Mouse (Mus musculus): ENCODE results near the gene Zfp810. TPM values are rescaled to one million over a fixed set of nuclear protein-coding genes. Genes with fewer than 3 reads are reported as not detected.
"Not testable (repeated sequence)": the region's sequence is repeated elsewhere in the genome, so short reads cannot be mapped to it uniquely, and the experiment has no call there.

Zfp810 gene
- polyA plus RNA-seq, 1 experiment from 2014 or later, result 5.0 TPM

- not testable (repeated sequence) for H3K4me3 ChIP-seq
Observed at GRCm38 (mm10) chr9:22316047-22316446, 8.6 kb upstream of the Zfp810 start.

GRCm38 (mm10) chr9:22314066-22314465 is 6.6 kb upstream of the Zfp810 start:
- no peak for ATAC-seq
- Histone ChIP-seq H3K9ac (no peak overlapping the region), H3K4me3 (no peak overlapping the region), H3K4me2 (no peak overlapping the region), H3K4me1 (no peaks in the 10 kb centered on the region), H3K27ac (no peak overlapping the region), H3K36me3 (no peaks in the 10 kb centered on the region), H3K27me3 (replicated peaks) (no peaks in the 10 kb centered on the region), H3K9me3 (replicated peaks) (peaks cover 21% of the 10 kb centered on the region)
- WGBS (ENCODE audit: insufficient replicate concordance), result 71% methylated on average over 3 of the region's 3 CpGs

More at GRCm38 (mm10) chr9:22316047-22316446, 8.6 kb upstream of the Zfp810 start:
- not testable (repeated sequence) for H3K36me3 ChIP-seq; H3K4me2 ChIP-seq; ATAC-seq; H3K27me3 ChIP-seq (replicated peaks); H3K27ac ChIP-seq; H3K4me1 ChIP-seq; H3K9ac ChIP-seq
- peaks cover 21% of the 10 kb centered on the region for H3K9me3 ChIP-seq (replicated peaks)
- 82% methylated on average over 5 of the region's 5 CpGs for WGBS (ENCODE audit: insufficient replicate concordance)

GRCm38 (mm10) chr9:22313218-22313617 is 5.8 kb upstream of the Zfp810 start:
- Histone ChIP-seq H3K27me3 (replicated peaks) (no peaks in the 10 kb centered on the region), H3K36me3 (no peaks in the 10 kb centered on the region), H3K9ac (no peak overlapping the region), H3K4me3 (no peak overlapping the region), H3K4me1 (no peaks in the 10 kb centered on the region), H3K4me2 (no peak overlapping the region), H3K27ac (no peak overlapping the region), H3K9me3 (replicated peaks) (peaks cover 21% of the 10 kb centered on the region)
- no peak for ATAC-seq
- WGBS (ENCODE audit: insufficient replicate concordance), result 67% methylated on average over 5 of the region's 5 CpGs

- 78% methylated on average over 5 of the region's 5 CpGs for WGBS (ENCODE audit: insufficient replicate concordance)
- peaks cover 6% of the 10 kb centered on the region; the same call in 1 of the 2 replicates for H3K36me3 ChIP-seq
- ATAC-seq, result no peak
Observed at GRCm38 (mm10) chr9:22309651-22310050, 2.2 kb upstream of the Zfp810 start.

GRCm38 (mm10) chr9:22307920-22308262 is 443 bp upstream of the Zfp810 start:
- Histone ChIP-seq H3K4me2 (peak overlapping the region; percentile 80), H3K4me1 (peaks cover 12% of the 10 kb centered on the region), H3K9ac (peak overlapping the region; percentile 72), H3K4me3 (peak overlapping the region; percentile 68), H3K36me3 (peaks cover 17% of the 10 kb centered on the region), H3K9me3 (replicated peaks) (peaks cover 13% of the 10 kb centered on the region)
- peak; percentile 46 for ATAC-seq
- not testable (repeated sequence) for H3K27me3 ChIP-seq (replicated peaks); H3K27ac ChIP-seq
- 7% methylated on average over 9 of the region's 9 CpGs for WGBS (ENCODE audit: insufficient replicate concordance)

More at GRCm38 (mm10) chr9:22309651-22310050, 2.2 kb upstream of the Zfp810 start:
- Histone ChIP-seq H3K27ac (no peak overlapping the region), H3K27me3 (replicated peaks) (no peaks in the 10 kb centered on the region), H3K9ac (no peak overlapping the region), H3K4me1 (peaks cover 12% of the 10 kb centered on the region), H3K4me2 (no peak overlapping the region), H3K4me3 (no peak overlapping the region), H3K9me3 (replicated peaks) (peaks cover 13% of the 10 kb centered on the region)

- Histone ChIP-seq H3K4me1 (peaks cover 12% of the 10 kb centered on the region), H3K9me3 (replicated peaks) (peaks cover 5% of the 10 kb centered on the region), H3K4me3 (peak overlapping the region; percentile 68), H3K9ac (peak overlapping the region; percentile 72), H3K4me2 (peak overlapping the region; percentile 80), H3K27ac (no peak overlapping the region), H3K27me3 (replicated peaks) (no peaks in the 10 kb centered on the region), H3K36me3 (peaks cover 28% of the 10 kb centered on the region)
- no peak for ATAC-seq
- 22% methylated on average over 6 of the region's 6 CpGs for WGBS (ENCODE audit: insufficient replicate concordance)
Observed at GRCm38 (mm10) chr9:22306726-22307125, 722 bp downstream of the Zfp810 start.

GRCm38 (mm10) chr9:22302199-22302598 is 5.2 kb downstream of the Zfp810 start:
- Histone ChIP-seq H3K27me3 (replicated peaks) (no peaks in the 10 kb centered on the region), H3K36me3 (peaks cover 55% of the 10 kb centered on the region), H3K4me3 (no peak overlapping the region), H3K27ac (no peak overlapping the region), H3K4me2 (no peak overlapping the region), H3K9ac (no peak overlapping the region), H3K4me1 (peaks cover 12% of the 10 kb centered on the region), H3K9me3 (replicated peaks) (no peaks in the 10 kb centered on the region)
- ATAC-seq, result no peak
- WGBS (ENCODE audit: insufficient replicate concordance), result 83% methylated on average over 1 of the region's 1 CpGs

- no peak overlapping the region for H3K27ac ChIP-seq
- H3K4me1 ChIP-seq, result no peaks in the 10 kb centered on the region
- no peak overlapping the region for H3K9ac ChIP-seq
- no peak for ATAC-seq
- WGBS (ENCODE audit: insufficient replicate concordance), result 92% methylated on average over 4 of the region's 4 CpGs
- H3K9me3 ChIP-seq (replicated peaks), result peaks cover 39% of the 10 kb centered on the region
- H3K27me3 ChIP-seq (replicated peaks), result no peaks in the 10 kb centered on the region
- H3K4me2 ChIP-seq, result no peak overlapping the region
- H3K36me3 ChIP-seq, result peaks cover 73% of the 10 kb centered on the region
- no peak overlapping the region for H3K4me3 ChIP-seq
Observed at GRCm38 (mm10) chr9:22278733-22279132, 28.7 kb downstream of the Zfp810 start.

GRCm38 (mm10) chr9:22268886-22269285 is 38.6 kb downstream of the Zfp810 start:
- Histone ChIP-seq H3K4me1 (no peaks in the 10 kb centered on the region), H3K4me2 (no peak overlapping the region), H3K27ac (no peak overlapping the region), H3K27me3 (replicated peaks) (no peaks in the 10 kb centered on the region), H3K9ac (no peak overlapping the region), H3K4me3 (no peak overlapping the region), H3K9me3 (replicated peaks) (peaks cover 3% of the 10 kb centered on the region; the same call in 1 of the 2 replicates), H3K36me3 (no peaks in the 10 kb centered on the region)
- no peak for ATAC-seq
- WGBS (ENCODE audit: insufficient replicate concordance), result 71% methylated on average over 1 of the region's 1 CpGs

GRCm38 (mm10) chr9:22262611-22263010 is 44.8 kb downstream of the Zfp810 start:
- H3K4me3 ChIP-seq, result no peak overlapping the region
- ATAC-seq, result no peak
- 80% methylated on average over 10 of the region's 10 CpGs for WGBS (ENCODE audit: insufficient replicate concordance)
- H3K36me3 ChIP-seq, result peaks cover 3% of the 10 kb centered on the region; the same call in 1 of the 2 replicates
- peaks cover 2% of the 10 kb centered on the region; the same call in 1 of the 2 replicates for H3K9me3 ChIP-seq (replicated peaks)
- no peak overlapping the region for H3K9ac ChIP-seq
- H3K4me1 ChIP-seq, result peaks cover 20% of the 10 kb centered on the region
- no peak overlapping the region for H3K4me2 ChIP-seq
- H3K27ac ChIP-seq, result no peak overlapping the region
- H3K27me3 ChIP-seq (replicated peaks), result no peaks in the 10 kb centered on the region

GRCm38 (mm10) chr9:22261594-22261993 is 45.9 kb downstream of the Zfp810 start:
- peaks cover 20% of the 10 kb centered on the region for H3K4me1 ChIP-seq
- no peak for ATAC-seq
- WGBS (ENCODE audit: insufficient replicate concordance), result 65% methylated on average over 1 of the region's 1 CpGs
- H3K27me3 ChIP-seq (replicated peaks), result no peaks in the 10 kb centered on the region
- no peak overlapping the region for H3K27ac ChIP-seq
- H3K4me2 ChIP-seq, result no peak overlapping the region
- H3K9me3 ChIP-seq (replicated peaks), result no peaks in the 10 kb centered on the region
- no peak overlapping the region for H3K4me3 ChIP-seq
- H3K36me3 ChIP-seq, result peaks cover 3% of the 10 kb centered on the region; the same call in 1 of the 2 replicates
- H3K9ac ChIP-seq, result no peak overlapping the region

GRCm38 (mm10) chr9:22260092-22260422 is 47.4 kb downstream of the Zfp810 start:
- WGBS (ENCODE audit: insufficient replicate concordance), result 34% methylated on average over 3 of the region's 3 CpGs
- Histone ChIP-seq H3K27ac (no peak overlapping the region), H3K4me2 (peak overlapping the region; percentile 93), H3K27me3 (replicated peaks) (no peaks in the 10 kb centered on the region), H3K9me3 (replicated peaks) (peaks cover 7% of the 10 kb centered on the region), H3K4me1 (peaks cover 20% of the 10 kb centered on the region), H3K4me3 (peak overlapping the region; percentile 82), H3K36me3 (peaks cover 18% of the 10 kb centered on the region), H3K9ac (peak overlapping the region; percentile 81; the same call in 1 of the 2 replicates)
- no peak for ATAC-seq

Data from liver, embryonic 12.5 days (tissue).